Mouse (Mus musculus) spleen, postnatal 4 days (tissue): Measurements from ENCODE around the gene Mtrr.
"Not testable (repeated sequence)": the region's sequence is repeated elsewhere in the genome, so short reads cannot be mapped to it uniquely, and the experiment has no call there.

Experiments
- DNase-seq, 2 experiments: peaks; one replicate each; pipeline ENCODE4 v3.0.0; 2022; ENCODE audit warnings: low spot score in 2 of 2

The Mtrr gene

GRCm38 (mm10) chr13:68568548-68568947, 13.4 kb downstream of the Mtrr start:
- no peak for DNase-seq

- no peak for DNase-seq
Observed at GRCm38 (mm10) chr13:68568110-68568509, 13.8 kb downstream of the Mtrr start.

- DNase-seq: not testable (repeated sequence)
Observed at GRCm38 (mm10) chr13:68553391-68553790, 28.6 kb downstream of the Mtrr start.
